Mouse (Mus musculus) ovary, postnatal 14 days (tissue): ENCODE measurements at regions not wholly inside any gene's neighbourhood (a gene's known extent, or its start where the extent isn't known, plus 50 kb on each side); places are given as distances from the start of the nearest gene placed in this dataset.

Experiments used
- DNase-seq: peaks from one replicate; pipeline ENCODE4 v3.0.0; 2022; ENCODE audit warnings: low spot score

DNA sequence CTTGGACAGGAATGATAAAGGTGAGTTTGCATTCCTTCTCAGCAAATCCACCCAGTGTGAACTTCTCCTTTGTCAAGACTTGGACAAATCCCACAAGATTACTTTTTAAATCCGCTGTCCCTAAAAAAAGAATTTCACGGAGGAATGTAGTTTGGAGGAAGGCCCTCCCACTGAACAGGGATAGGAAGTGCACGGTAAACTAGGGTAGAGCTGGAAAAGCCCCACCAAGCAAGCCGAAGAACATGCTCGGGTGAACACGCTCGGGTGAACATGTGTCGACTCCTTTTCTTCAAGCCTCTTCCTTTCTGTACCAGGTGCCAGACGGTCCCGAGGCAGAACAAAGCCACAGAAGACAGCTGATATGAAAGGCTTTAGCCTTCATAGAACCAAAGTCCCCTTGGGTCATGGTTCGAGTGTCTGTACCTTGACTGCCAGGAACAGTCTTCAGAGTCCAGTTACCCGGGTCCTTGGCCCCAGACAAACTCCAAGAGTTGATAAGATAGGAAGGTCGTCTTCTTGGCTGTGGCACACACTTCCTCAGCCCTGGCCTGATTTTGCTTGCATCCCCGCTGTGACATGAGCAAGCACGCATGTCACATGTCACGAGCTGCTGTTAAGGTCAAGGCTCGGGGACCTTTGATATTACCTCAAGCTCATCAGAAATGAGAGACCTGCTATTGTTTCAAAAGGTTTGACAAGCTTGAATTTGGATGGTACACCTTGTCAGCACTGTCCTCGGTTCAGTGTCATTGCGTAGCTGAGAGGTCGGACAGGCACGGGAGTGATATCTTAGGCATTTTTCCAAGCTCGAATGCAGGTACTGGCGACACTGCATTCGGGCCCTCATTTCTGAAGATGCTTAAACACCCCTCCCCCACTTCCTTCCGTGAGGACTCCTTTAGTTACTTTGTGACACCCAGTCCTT lies 51.5 kb upstream of the Ryk start:
- no peak for DNase-seq

DNA sequence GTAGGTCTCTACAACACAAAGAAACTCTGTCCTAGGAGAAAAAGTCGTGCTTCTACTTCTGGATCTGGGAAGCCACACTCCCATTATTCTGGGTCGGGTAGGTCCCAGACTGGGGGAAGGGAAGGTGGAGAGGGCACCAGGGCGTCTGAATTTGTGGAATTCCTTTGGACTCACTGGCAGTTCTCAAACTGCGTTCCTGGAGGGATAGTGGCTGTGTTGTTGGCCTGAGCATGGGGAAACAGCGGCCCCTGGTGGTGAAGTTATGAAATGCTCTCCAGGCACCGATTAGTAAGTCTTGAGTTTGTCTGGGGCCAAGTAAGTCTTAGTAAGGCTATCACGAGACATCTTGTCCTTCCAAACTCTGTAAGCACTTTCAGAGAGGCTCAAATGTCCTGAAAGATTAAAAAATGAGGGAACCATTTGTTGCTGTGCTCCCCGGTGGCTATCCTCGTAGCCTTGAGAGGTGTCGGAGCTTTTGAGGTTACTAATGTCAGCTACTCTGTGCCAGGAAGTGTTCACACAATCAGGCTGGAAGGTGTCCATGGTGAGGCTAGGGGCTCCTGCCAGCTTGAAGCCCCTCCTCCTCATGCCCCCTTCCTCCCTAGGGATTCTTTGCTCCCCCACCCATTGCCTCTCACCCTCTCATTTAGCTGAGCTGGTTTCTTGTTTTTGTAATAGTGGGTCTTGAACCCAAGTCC lies 50.2 kb upstream of the Ryk start:
- DNase-seq: peak; percentile 91
